Mouse (Mus musculus): ENCODE results near the gene Ccdc169. TPM values are rescaled to one million over a fixed set of nuclear protein-coding genes. Genes with fewer than 3 reads are reported as not detected.

Ccdc169 gene
- total RNA-seq, 1 experiment from 2014 or later = not detected

DNA sequence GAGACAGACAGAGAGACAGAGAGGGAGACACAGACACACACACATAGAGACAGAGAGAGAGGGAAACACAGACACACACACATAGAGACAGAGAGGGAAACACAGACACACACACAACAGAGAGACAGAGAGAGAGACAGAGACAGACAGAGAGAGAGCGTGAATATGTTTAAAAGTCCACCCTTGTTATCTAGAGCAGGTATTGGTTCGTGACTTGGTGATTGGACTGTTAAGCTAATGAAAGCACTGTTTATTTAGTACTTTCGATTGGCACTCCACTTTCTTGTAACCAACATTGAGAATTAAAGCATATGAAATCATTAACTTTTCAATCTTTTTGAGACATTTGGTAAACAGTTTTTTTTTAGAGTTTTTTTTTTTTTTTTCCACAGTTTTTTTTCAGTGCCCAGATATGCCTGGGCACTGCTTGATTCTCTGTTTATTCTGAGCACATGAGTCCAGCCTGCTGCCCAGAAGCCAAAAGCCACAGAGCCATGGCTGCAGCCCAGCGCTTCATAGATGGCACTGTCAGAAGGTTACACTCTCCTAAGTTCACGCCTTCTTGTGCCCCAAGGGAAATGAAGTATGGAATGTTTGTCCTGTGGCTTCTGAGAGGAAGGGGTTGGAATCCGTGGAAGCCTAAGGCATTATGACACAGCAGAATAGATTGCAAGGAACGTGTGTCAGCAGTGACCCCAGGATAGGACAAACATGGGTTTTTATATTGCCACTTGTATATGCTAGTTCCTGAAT, 22.6 kb upstream of the Ccdc169 start:
- no peak for ATAC-seq (replicated peaks in 1 of 2; ENCODE audit: insufficient read depth in 1 of 2, low FRiP score in 2 of 2, low TSS enrichment in 1 of 2, low read depth in 1 of 2, poor library complexity in 2 of 2, severe bottlenecking in 2 of 2)

GRCm38 (mm10) chr3:55115071-55115470, 22.1 kb upstream of the Ccdc169 start:
- no peak for ATAC-seq (replicated peaks in 1 of 2; ENCODE audit: insufficient read depth in 1 of 2, low FRiP score in 2 of 2, low TSS enrichment in 1 of 2, low read depth in 1 of 2, poor library complexity in 2 of 2, severe bottlenecking in 2 of 2)

DNA sequence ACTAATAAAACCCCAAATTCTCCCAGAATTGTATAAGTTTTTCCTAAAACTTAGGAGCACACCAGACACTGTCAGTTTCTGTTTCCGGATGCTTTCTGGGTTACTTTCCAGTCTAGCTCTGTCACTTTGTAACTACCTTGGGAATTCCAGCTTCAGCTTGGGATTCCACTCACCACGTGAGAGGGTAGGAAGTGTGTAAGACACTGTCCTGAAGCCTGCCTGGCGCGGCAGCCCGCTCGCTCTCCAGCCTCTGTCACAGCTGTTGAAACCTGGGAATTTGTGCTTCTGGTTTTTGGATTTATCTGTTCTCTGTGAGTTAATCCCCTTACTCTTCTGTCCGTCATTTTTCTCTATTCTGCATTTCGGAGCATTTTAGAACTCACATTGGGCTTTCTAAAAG, 21.1 kb upstream of the Ccdc169 start:
- no peak for ATAC-seq (replicated peaks in 1 of 2; ENCODE audit: insufficient read depth in 1 of 2, low FRiP score in 2 of 2, low TSS enrichment in 1 of 2, low read depth in 1 of 2, poor library complexity in 2 of 2, severe bottlenecking in 2 of 2)

- no peak for ATAC-seq (replicated peaks in 1 of 2; ENCODE audit: insufficient read depth in 1 of 2, low FRiP score in 2 of 2, low TSS enrichment in 1 of 2, low read depth in 1 of 2, poor library complexity in 2 of 2, severe bottlenecking in 2 of 2)
These were observed 17.8 kb upstream of the Ccdc169 start for GRCm38 (mm10) chr3:55119275-55119898.

DNA sequence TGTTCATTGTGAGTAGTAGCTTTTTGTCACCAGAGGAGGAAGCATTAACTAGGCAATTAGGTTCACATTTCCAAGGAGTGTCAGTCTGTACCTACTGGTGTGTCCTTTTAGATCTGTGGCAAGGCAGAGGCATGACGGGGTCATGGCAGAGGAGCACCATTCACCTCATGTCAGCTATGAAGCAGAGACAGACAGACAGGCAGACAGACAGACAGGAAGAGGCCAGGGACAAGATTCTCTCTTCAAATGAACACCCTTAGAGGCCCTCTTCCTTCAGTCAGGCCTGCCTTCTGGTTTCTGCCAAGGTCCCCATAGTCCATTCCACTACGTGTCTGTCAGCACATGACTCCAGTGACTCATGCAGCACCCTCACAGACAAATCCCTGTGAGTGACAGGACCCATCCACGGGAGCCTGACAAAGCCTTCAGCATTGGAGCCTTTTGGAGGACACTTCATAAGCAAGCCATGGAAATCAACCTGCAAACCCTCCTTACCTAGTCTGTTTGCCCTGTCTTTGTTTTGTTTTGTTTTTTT, 14.7 kb upstream of the Ccdc169 start:
- no peak for ATAC-seq (replicated peaks in 1 of 2; ENCODE audit: insufficient read depth in 1 of 2, low FRiP score in 2 of 2, low TSS enrichment in 1 of 2, low read depth in 1 of 2, poor library complexity in 2 of 2, severe bottlenecking in 2 of 2)

- no peak for ATAC-seq (replicated peaks in 1 of 2; ENCODE audit: insufficient read depth in 1 of 2, low FRiP score in 2 of 2, low TSS enrichment in 1 of 2, low read depth in 1 of 2, poor library complexity in 2 of 2, severe bottlenecking in 2 of 2)
These were observed 14.1 kb upstream of the Ccdc169 start for GRCm38 (mm10) chr3:55123064-55123463.

DNA sequence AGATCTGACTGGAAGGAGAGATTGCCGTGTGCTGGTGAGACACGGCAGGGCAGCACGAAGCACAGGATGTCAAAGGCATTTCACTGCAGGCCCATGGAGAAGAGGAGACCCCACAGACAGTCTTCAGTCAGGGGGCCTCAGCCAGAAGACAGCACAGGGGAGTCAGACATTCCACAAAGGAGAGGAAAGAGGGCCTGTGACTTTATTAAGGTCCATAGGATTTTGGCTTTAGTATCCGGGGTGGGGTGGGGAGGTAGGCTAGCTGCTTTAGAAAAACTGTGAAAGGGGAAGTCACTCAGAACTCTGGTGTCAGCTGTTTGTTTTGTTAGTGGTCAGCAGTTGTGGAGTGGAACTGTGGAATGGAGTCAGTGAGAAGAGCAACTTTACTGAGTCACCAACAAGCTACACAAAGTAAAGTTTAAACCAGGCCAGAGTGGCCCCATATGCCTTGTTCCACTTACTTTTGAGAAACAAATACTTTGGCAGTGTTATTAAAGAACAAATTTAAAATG, 7.9 kb upstream of the Ccdc169 start:
- peak; percentile 44 to 66; a peak in 2 of 4 replicates for ATAC-seq (replicated peaks in 1 of 2; ENCODE audit: insufficient read depth in 1 of 2, low FRiP score in 2 of 2, low TSS enrichment in 1 of 2, low read depth in 1 of 2, poor library complexity in 2 of 2, severe bottlenecking in 2 of 2)

GRCm38 (mm10) chr3:55131576-55132233, 5.4 kb upstream of the Ccdc169 start:
- no peak for ATAC-seq (replicated peaks in 1 of 2; ENCODE audit: insufficient read depth in 1 of 2, low FRiP score in 2 of 2, low TSS enrichment in 1 of 2, low read depth in 1 of 2, poor library complexity in 2 of 2, severe bottlenecking in 2 of 2)

DNA sequence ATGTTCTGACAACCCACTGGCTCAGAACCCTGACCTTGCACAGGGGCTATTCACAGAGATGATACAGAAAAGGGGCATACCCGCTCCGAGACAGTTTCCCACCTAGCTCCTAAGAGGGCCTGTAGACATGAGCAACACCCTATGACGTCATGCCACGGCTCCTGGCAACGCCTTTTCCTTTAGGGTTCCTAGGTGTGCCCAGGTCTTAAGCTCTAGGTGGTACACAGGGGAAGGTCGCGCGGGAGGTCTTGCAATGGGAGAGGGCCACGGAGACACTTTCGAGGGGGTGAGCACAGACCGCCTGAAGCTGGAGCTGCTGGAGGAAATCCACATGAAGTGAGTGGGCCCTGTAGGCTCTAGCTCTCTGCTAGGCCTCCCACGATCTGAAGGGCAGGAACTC, 2.7 kb downstream of the Ccdc169 start:
- no peak for ATAC-seq (replicated peaks in 1 of 2; ENCODE audit: insufficient read depth in 1 of 2, low FRiP score in 2 of 2, low TSS enrichment in 1 of 2, low read depth in 1 of 2, poor library complexity in 2 of 2, severe bottlenecking in 2 of 2)

DNA sequence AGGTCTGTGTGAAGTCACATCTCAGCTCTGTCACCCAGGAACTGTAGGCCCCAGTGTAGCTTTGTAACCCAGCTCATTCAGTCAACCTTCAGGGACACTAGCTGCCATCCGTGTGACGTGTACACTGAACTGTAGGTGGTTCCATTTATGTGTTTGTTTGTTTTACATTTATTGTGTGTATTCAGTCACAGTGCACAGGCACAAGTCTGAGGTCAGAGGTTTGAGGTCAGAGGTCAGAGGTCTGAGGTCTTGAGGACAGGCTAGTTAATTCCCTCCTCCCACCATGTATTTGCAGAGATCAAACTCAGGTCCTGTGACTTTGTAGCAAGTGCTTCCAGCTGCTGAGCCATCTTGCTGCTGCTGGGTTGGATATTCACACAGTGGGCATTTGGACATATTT, 4.3 kb downstream of the Ccdc169 start:
- no peak for ATAC-seq (replicated peaks in 1 of 2; ENCODE audit: insufficient read depth in 1 of 2, low FRiP score in 2 of 2, low TSS enrichment in 1 of 2, low read depth in 1 of 2, poor library complexity in 2 of 2, severe bottlenecking in 2 of 2)

- no peak for ATAC-seq (replicated peaks in 1 of 2; ENCODE audit: insufficient read depth in 1 of 2, low FRiP score in 2 of 2, low TSS enrichment in 1 of 2, low read depth in 1 of 2, poor library complexity in 2 of 2, severe bottlenecking in 2 of 2)
These were observed 7.8 kb downstream of the Ccdc169 start for GRCm38 (mm10) chr3:55144916-55145315.

- ATAC-seq (replicated peaks in 1 of 2; ENCODE audit: insufficient read depth in 1 of 2, low FRiP score in 2 of 2, low TSS enrichment in 1 of 2, low read depth in 1 of 2, poor library complexity in 2 of 2, severe bottlenecking in 2 of 2) = no peak
These were observed 9.3 kb downstream of the Ccdc169 start for GRCm38 (mm10) chr3:55146441-55146840.

DNA sequence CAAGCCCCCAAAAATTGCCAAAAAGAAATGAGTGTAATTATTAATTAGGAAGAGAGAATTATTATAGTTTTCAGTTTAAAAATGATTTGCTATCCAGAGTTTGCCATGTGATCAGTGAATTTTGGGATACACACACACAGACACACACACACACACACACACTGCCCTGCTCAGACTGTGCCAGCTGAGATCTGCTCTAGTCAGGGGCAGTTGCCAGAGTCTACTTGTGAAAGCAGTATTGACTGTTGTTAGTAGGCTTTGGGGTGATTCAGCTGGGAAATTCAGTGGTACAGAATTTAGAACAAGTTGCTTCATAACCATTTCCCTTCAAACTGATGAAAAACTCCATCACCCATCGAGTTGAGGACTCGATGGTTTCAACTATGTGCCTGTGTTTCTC, 10.0 kb downstream of the Ccdc169 start:
- ATAC-seq (replicated peaks in 1 of 2; ENCODE audit: insufficient read depth in 1 of 2, low FRiP score in 2 of 2, low TSS enrichment in 1 of 2, low read depth in 1 of 2, poor library complexity in 2 of 2, severe bottlenecking in 2 of 2) = no peak

- ATAC-seq (replicated peaks in 1 of 2; ENCODE audit: insufficient read depth in 1 of 2, low FRiP score in 2 of 2, low TSS enrichment in 1 of 2, low read depth in 1 of 2, poor library complexity in 2 of 2, severe bottlenecking in 2 of 2) = no peak
These were observed 11.0 kb downstream of the Ccdc169 start for GRCm38 (mm10) chr3:55148091-55148490.

DNA sequence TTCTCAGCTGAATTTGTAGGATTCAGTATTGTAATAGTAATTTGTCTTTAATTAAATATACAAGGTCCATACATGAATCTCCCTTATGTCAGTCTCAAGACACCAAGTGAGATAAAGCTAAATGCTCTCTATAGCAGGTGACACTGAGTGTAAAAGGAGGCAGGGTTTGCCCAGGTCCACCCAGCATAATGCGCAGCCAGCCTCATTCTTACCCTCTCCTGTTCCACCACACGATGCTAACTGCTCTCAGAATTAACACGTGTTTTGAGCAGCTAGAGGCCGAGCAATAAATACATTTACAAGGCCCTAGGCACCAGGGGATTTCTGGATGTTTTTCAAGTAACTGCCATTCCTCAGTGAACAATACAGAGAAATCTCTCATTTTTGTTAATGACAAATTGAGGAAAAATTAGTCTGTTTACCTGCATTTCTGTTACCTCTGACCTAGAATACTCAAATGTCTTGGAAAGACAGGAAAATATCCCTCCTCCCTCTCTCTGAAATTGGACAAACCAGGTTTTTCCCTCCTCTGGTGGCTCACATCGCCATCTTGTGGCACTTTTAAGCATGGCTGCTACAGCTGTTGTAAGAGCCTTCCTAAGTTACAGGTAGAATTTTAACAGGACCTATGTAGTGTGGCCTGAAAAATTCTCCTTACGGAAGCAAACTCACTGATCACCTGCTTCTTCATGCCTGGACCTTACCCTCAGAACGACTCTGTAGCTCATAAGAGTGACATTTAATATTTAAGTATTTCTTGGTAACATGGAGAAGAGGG, 14.7 kb downstream of the Ccdc169 start:
- peak in 1 of 2 experiments; percentile 67; a peak in 1 of 4 replicates for ATAC-seq (replicated peaks in 1 of 2; ENCODE audit: insufficient read depth in 1 of 2, low FRiP score in 2 of 2, low TSS enrichment in 1 of 2, low read depth in 1 of 2, poor library complexity in 2 of 2, severe bottlenecking in 2 of 2)

DNA sequence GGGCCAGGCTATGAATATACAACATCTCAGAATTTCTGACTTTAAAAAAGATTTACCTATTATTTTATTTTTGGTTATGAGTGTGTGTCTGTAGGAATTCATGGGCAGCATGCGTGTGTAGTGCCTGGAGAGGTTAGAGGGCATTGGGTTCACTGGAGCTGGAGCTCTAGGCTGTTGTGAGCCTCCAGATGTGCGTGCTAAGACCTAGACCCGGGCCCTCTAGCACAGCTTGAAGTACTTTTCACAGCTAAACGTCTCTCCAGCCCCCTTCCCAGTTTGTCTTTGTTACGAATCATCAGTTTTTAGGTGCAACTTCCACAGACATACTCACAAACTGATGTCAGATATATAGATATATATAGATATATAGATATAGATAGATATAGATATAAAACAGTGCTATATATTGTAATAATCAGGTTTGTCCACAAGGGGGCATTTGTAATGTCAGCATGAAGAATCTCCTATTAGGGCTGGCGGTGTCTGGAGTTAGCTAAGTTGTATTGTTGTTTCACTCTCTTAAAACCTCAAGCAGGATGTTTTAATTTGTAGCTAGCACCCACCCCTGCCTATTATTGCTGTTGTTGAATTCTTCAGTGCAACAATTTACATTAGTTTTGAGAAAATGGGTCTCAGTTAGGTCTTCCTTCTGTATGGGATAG, 15.7 kb downstream of the Ccdc169 start:
- ATAC-seq (replicated peaks in 1 of 2; ENCODE audit: insufficient read depth in 1 of 2, low FRiP score in 2 of 2, low TSS enrichment in 1 of 2, low read depth in 1 of 2, poor library complexity in 2 of 2, severe bottlenecking in 2 of 2) = peak; percentile 49 to 66; a peak in 2 of 4 replicates

DNA sequence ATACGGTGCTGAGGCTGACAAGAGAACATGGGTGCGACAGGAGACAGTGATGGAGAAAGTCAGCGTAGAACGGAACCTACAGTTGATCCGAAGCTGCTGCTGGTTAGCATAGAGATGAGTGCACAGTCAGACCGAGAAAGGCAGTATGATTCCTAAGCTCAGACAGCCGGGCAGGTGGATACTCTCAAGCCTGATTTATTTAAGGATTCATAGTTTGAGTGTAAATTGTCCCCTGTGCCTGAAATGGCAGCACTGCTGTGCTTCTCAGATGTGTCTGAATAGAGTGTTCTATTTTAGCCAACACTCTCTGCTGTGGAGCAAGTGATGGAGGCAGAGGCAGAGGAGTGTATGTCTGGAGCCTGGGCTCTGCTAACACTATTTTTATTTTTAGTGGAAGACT, 17.0 kb downstream of the Ccdc169 start:
- no peak for ATAC-seq (replicated peaks in 1 of 2; ENCODE audit: insufficient read depth in 1 of 2, low FRiP score in 2 of 2, low TSS enrichment in 1 of 2, low read depth in 1 of 2, poor library complexity in 2 of 2, severe bottlenecking in 2 of 2)

All from hematopoietic stem cell, adult 5-6 weeks (primary cell).